Mouse (Mus musculus) erythroblast, embryonic 14.5 days (primary cell): Measurements from ENCODE around the gene Sfswap. TPM values are rescaled to one million over a fixed set of nuclear protein-coding genes. Genes with fewer than 3 reads are reported as not detected.
A peak's percentile ranks its signal among the peaks of the same experiment; 100 is the strongest.
"Not testable (repeated sequence)": the region's sequence is repeated elsewhere in the genome, so short reads cannot be mapped to it uniquely, and the experiment has no call there.

Source experiments
- H3K27me3 ChIP-seq: 2 replicates; pipeline ENCODE4 v1.6.1; 2012; ENCODE audit warnings: inconsistent platforms; ENCODE audit not compliant: control insufficient read depth
- H3K36me3 ChIP-seq: 2 replicates; pipeline ENCODE4 v1.6.1; 2012; ENCODE audit warnings: mild to moderate bottlenecking, inconsistent platforms; ENCODE audit not compliant: control insufficient read depth
- H3K4me1 ChIP-seq: 2 replicates; pipeline ENCODE4 v1.6.1; 2012; ENCODE audit warnings: inconsistent platforms; ENCODE audit not compliant: control insufficient read depth
- H3K4me3 ChIP-seq: replicated peaks from 2 replicates; pipeline ENCODE3; 2012; ENCODE audit warnings: moderate library complexity, mild to moderate bottlenecking, inconsistent platforms
- H3K9me3 ChIP-seq: 2 replicates; pipeline ENCODE4 v1.6.1; 2012; ENCODE audit warnings: low read length, inconsistent platforms, mixed read lengths; ENCODE audit not compliant: control insufficient read depth
- GATA1 ChIP-seq: IDR thresholded peaks from 2 replicates; pipeline ENCODE4 v1.6.1; 2012; ENCODE audit warnings: low read length, inconsistent platforms, mixed read lengths
- TAL1 ChIP-seq: IDR thresholded peaks from 3 replicates; pipeline ENCODE4 v1.6.1; 2012; ENCODE audit warnings: low read length, inconsistent platforms, mixed read lengths
- polyA plus RNA-seq: library from polyadenylated mRNA; stranded (reverse); fragments of >175 nt; gene quantifications from 2 replicates; pipeline ENCODE4 v1.2.3, GENCODE M21; 2012

Gene Sfswap
- 14.8 and 15.6 TPM in 2 replicates for polyA plus RNA-seq

DNA sequence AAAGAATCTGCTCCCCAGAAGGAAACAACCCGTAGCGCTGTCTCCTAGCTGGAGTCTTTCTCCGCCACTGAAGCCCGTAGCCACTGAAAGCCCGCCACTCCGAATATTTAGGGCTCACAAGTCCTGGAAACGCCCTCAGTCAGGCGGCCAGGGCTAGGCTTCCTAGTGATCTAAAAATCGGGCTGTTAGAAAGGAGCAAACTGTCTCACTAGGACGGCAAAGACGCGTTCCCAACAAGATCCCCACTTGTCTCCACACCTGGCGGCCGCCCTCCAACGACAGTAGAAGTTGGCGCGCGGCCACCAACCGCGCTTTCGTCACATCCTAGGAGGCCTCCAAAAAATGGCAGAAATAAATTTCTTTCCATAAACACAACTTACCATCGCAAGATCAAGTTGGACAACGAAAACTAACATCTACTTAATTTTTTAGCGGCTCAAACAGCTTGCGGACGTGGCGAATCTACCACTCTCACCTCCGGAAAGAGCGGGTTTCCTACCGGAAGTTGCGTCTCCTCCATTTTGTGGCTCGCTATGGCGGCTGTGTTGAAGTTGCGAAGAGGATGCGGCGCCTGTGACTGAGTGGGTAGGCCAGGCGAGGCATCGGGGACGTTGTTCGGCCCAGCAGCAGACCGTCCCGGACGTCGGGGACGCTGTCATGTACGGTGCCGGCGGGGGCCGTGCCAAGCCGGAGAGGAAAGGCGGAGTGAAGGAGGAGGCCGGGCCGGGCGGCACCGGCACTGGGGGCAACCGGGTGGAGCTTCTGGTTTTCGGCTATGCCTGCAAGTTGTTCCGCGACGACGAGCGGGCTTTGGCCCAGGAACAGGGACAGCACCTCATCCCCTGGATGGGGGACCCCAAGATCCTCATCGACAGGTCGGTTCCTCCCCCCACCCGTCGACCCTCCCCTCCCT, at the start of gene Sfswap:
Gene Sfswap, plus strand, starts transcription at position 500 of the 913 bp plus-strand sequence.
- H3K9me3 ChIP-seq: no peaks in the 10 kb centered on the region
- peaks cover 29% of the 10 kb centered on the region for H3K4me1 ChIP-seq
- peak within 1 kb of the TSS; percentile 89 for H3K4me3 ChIP-seq
- no peak for TF ChIP-seq TAL1
- no peak for TF ChIP-seq GATA1
- H3K27me3 ChIP-seq: peaks cover 22% of the 10 kb centered on the region
- peaks cover 36% of the 10 kb centered on the region for H3K36me3 ChIP-seq

- H3K27me3 ChIP-seq: no peaks in the 10 kb centered on the region
- TF ChIP-seq TAL1: no peak
- H3K4me1 ChIP-seq: peaks cover 2% of the 10 kb centered on the region; the same call in 1 of the 2 replicates
- H3K9me3 ChIP-seq: no peaks in the 10 kb centered on the region
- no peak overlapping the region for H3K4me3 ChIP-seq
- H3K36me3 ChIP-seq: no peaks in the 10 kb centered on the region
These were observed 48.5 kb upstream of the Sfswap start for GRCm38 (mm10) chr5:129452561-129452960.

- H3K27me3 ChIP-seq: no peaks in the 10 kb centered on the region
- no peaks in the 10 kb centered on the region for H3K36me3 ChIP-seq
- peaks cover 2% of the 10 kb centered on the region; the same call in 1 of the 2 replicates for H3K4me1 ChIP-seq
- no peak overlapping the region for H3K4me3 ChIP-seq
- no peaks in the 10 kb centered on the region for H3K9me3 ChIP-seq
- TF ChIP-seq GATA1: no peak
- no peak for TF ChIP-seq TAL1
These were observed 46.1 kb upstream of the Sfswap start for GRCm38 (mm10) chr5:129454802-129455528.

DNA sequence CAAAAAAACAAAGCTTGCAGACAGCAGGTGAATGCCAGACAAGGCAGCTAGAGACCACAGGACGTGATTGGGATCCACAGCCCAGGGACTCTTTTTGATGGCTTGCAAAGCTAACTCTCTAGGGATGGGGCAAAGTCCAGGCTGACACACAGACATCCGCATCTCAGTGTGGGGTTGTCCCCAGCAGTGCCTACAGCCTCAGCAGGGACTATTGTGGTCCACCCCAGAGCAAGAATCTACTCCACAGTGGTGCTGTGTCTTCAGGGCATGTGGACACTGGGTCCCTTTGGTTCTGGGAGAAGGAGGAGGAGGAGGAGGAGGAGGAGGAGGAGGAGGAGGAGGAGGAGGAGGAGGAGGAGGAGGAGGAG, 45.5 kb upstream of the Sfswap start:
- Histone ChIP-seq H3K9me3 (no peaks in the 10 kb centered on the region), H3K27me3 (no peaks in the 10 kb centered on the region), H3K4me1 (peaks cover 2% of the 10 kb centered on the region; the same call in 1 of the 2 replicates), H3K36me3 (no peaks in the 10 kb centered on the region), H3K4me3 (no peak overlapping the region)
- TF ChIP-seq TAL1 (no peak), GATA1 (no peak)

DNA sequence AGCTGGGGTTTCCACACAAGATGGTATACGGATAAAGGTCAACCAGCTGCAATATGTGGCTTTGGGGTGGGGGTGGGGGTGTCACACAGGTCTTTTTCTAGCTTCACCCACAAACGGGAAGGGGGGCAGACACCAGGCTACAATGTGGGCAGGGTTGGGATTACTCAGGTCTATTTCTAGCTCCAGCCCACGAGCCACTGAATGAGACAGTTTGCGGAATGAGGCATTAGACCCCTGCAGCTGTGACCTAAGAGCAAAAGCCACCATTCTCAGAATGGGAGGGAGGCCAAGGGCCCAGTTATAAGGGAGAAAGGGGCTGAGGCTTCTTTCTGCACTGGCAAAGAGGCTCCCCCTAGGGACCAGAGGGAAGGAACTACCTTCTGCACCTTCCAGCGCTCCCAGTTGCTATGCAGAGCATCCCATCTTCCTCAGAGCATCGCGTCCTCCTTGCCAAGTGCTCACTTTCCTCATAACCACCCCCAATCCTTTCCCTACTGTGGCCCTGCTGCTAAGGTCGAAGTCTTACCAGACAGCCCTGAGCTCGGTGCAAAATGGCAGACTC, 44.4 kb upstream of the Sfswap start:
- no peak overlapping the region for H3K4me3 ChIP-seq
- peaks cover 2% of the 10 kb centered on the region; the same call in 1 of the 2 replicates for H3K4me1 ChIP-seq
- TF ChIP-seq TAL1 (no peak), GATA1 (no peak)
- H3K36me3 ChIP-seq: no peaks in the 10 kb centered on the region
- H3K9me3 ChIP-seq: no peaks in the 10 kb centered on the region
- H3K27me3 ChIP-seq: no peaks in the 10 kb centered on the region

DNA sequence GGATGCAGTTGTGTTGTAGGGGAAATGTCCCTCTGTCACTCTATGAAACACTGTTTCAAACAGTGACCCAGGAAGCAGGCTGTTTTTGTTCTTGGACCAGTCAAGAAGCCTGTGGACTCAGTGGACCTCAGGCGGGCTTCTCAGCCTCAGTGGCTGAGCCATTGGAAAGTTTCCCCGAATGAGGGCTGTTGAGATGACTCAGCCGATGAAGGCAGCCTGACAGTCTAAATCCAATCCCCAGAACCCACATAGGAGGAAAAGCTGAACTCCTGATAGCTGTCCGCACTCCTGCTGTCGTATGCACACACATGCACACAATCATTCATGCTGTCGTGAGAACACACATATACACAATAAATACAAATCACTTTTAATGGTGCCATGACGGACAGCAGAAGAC, 42.9 kb upstream of the Sfswap start:
- H3K27me3 ChIP-seq: no peaks in the 10 kb centered on the region
- H3K4me1 ChIP-seq: peaks cover 2% of the 10 kb centered on the region; the same call in 1 of the 2 replicates
- TF ChIP-seq GATA1: no peak
- TF ChIP-seq TAL1: no peak
- no peak overlapping the region for H3K4me3 ChIP-seq
- H3K36me3 ChIP-seq: no peaks in the 10 kb centered on the region
- no peaks in the 10 kb centered on the region for H3K9me3 ChIP-seq

DNA sequence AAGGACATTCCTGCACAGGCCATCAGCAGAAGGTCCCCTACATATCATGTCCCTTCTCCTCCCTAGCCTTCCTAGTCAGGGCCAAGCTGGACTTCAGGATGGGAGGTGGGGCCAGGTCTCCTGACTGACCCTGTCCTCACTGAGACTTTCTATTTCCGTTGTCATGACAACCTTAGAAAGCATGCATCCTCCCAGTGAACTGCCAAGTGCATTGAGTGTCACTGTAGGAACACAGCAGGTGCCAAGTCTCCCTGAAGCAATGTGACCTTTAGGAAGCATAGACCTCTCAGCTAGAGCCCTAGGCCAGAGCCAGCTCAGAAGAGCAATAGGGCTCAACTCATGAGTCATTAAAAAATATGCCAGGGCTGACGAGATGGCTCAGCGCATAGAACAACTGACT, 42.5 kb upstream of the Sfswap start:
- Histone ChIP-seq H3K36me3 (no peaks in the 10 kb centered on the region), H3K4me1 (peaks cover 2% of the 10 kb centered on the region; the same call in 1 of the 2 replicates), H3K27me3 (no peaks in the 10 kb centered on the region), H3K9me3 (no peaks in the 10 kb centered on the region), H3K4me3 (no peak overlapping the region)
- TF ChIP-seq GATA1 (no peak), TAL1 (no peak)

DNA sequence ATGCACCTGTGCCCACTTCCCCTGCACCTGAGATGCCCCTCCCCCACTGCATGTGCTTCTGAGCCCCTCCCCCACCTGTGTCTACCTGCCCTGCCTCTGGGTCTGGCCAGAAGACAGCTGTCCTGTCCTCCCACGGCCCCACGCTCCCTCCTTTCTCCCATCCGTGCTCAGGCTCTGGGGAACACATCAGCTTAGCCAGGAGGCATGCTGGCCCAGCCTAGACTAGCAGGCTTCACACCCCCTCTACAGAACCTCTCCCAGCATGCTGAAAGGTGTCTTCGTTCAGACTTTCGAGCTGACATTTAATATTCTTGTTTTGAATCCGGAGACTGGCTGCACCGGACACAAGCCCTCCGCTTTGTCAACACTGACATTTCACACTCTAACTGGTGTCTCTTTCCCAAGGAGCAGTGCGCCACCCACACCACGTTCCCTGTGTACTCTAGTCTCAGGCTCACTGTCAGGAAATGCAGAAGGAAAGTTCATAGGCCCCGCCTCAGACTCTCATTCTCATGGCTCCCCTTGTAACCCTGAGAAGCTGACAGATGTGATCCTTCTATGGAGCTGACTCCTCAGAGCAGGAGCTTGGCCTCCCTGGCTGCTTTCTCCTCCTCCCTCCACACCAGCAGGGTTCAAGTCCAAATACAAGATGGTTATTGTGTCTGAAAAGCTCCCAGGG, 40.1 kb upstream of the Sfswap start:
- H3K9me3 ChIP-seq: no peaks in the 10 kb centered on the region
- TF ChIP-seq TAL1 (no peak), GATA1 (no peak)
- H3K4me3 ChIP-seq: no peak overlapping the region
- H3K4me1 ChIP-seq: no peaks in the 10 kb centered on the region
- H3K27me3 ChIP-seq: no peaks in the 10 kb centered on the region
- no peaks in the 10 kb centered on the region for H3K36me3 ChIP-seq

GRCm38 (mm10) chr5:129463648-129464047, 37.4 kb upstream of the Sfswap start:
- H3K9me3 ChIP-seq, H3K36me3 ChIP-seq, H3K27me3 ChIP-seq, H3K4me1 ChIP-seq, H3K4me3 ChIP-seq: not testable (repeated sequence)
